In the genomic region with DNA sequence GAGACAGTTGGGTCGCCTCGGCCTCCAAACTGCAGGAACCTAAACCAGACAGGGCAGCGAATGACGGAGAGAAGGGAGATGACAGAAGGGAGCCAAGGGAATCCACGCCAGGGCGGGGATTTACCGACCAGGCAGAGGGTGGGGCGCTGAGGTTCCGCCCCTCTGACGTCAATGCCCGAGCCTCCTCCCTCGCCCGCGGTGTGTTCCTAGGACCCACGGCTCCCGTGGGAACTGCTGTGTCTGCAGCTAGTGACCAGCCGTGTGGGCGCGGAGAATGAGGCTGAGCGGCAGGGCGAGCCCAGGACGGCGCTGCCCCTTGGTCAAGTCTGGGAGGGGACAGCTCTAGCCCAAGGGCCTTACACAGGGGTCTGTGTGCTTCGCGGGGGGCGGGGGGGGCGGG, we compare ENCODE assay signal across 8 mouse cellular contexts. TPM values are rescaled to one million over a fixed set of nuclear protein-coding genes. Genes with fewer than 3 reads are reported as not detected.
DNase-seq lines count a peak whose midpoint lies in the region; ATAC-seq and TF ChIP-seq lines count a peak whose summit lies in the region.

No protein-coding gene starts in this region.

- H3K4me2 ChIP-seq in forebrain, embryonic 12.5 days, result peak overlapping the region; percentile 96
- peak overlapping the region; percentile 97 for H3K4me2 ChIP-seq in neural tube, embryonic 15.5 days

- ATAC-seq in forebrain, embryonic 12.5 days (ENCODE audit: low FRiP score), result peak; percentile 70
- ATAC-seq in neural tube, embryonic 15.5 days (ENCODE audit: low FRiP score), result 0 out of 2 replicates have a peak, but pooled peaks have one; percentile 38

- peak overlapping the region; percentile 30 for H3K9ac ChIP-seq in ES-Bruce4 (ENCODE audit: low read depth, poor library complexity, severe bottlenecking)
- peak overlapping the region; percentile 54 for H3K9ac ChIP-seq in forebrain, embryonic 12.5 days
- peak overlapping the region; percentile 56 for H3K9ac ChIP-seq in neural tube, embryonic 15.5 days (replicated peaks)

- H3K9me3 ChIP-seq in ES-Bruce4 (replicated peaks; ENCODE audit: control insufficient read depth, insufficient read depth, low read length, poor library complexity, severe bottlenecking), result peaks cover 5% of the 10 kb centered on the region
- H3K9me3 ChIP-seq in forebrain, embryonic 12.5 days, result peaks cover 6% of the 10 kb centered on the region; the same call in 1 of the 2 replicates
- H3K9me3 ChIP-seq in neural tube, embryonic 15.5 days (replicated peaks), result 0 out of 2 replicates have a peak, but pooled peaks cover 2% of the 10 kb centered on the region

- under 1% methylated on average over 27 of the region's 27 CpGs for WGBS in forebrain, embryonic 12.5 days
- WGBS in large intestine, adult 2 months, result 0% methylated on average over 27 of the region's 27 CpGs
- WGBS in lung, adult 2 months, result under 1% methylated on average over 27 of the region's 27 CpGs
- WGBS in neural tube, embryonic 15.5 days, result 0% methylated on average over 24 of the region's 27 CpGs

- TF ChIP-seq POLR2A in ES-Bruce4 (IDR thresholded peaks at IDR 0.05; ENCODE audit: insufficient read depth, low read length), result no peak
- no peak for TF ChIP-seq POLR2A in lung, adult 2 months (IDR thresholded peaks at IDR 0.05; ENCODE audit: borderline replicate concordance, extremely low read depth, low read depth, low read length)

- peak overlapping the region; percentile 88 for H3K4me3 ChIP-seq in ES-Bruce4 (ENCODE audit: low read depth, low read length)
- peak overlapping the region; percentile 52 for H3K4me3 ChIP-seq in forebrain, embryonic 12.5 days (replicated peaks)
- H3K4me3 ChIP-seq in lung, adult 2 months (replicated peaks; ENCODE audit: extremely low read depth, low read depth, low read length), result peak overlapping the region; percentile 72
- peak overlapping the region; percentile 48 for H3K4me3 ChIP-seq in neural tube, embryonic 15.5 days (replicated peaks)

- H3K27ac ChIP-seq in ES-Bruce4 (ENCODE audit: insufficient read depth, low read length), result no peak overlapping the region
- no peak overlapping the region for H3K27ac ChIP-seq in forebrain, embryonic 12.5 days
- no peak overlapping the region for H3K27ac ChIP-seq in neural tube, embryonic 15.5 days (replicated peaks)

- H3K36me3 ChIP-seq in ES-Bruce4 (ENCODE audit: control insufficient read depth, insufficient read depth, low read length, poor library complexity, severe bottlenecking), result no peaks in the 10 kb centered on the region
- H3K36me3 ChIP-seq in forebrain, embryonic 12.5 days (replicated peaks), result no peaks in the 10 kb centered on the region
- no peaks in the 10 kb centered on the region for H3K36me3 ChIP-seq in neural tube, embryonic 15.5 days

- H3K4me1 ChIP-seq in ES-Bruce4 (ENCODE audit: control insufficient read depth, insufficient read depth, low read length), result peaks cover 5% of the 10 kb centered on the region
- peaks cover 15% of the 10 kb centered on the region for H3K4me1 ChIP-seq in forebrain, embryonic 12.5 days
- peaks cover 6% of the 10 kb centered on the region for H3K4me1 ChIP-seq in lung, adult 2 months (ENCODE audit: control insufficient read depth, insufficient read depth, low read length)
- H3K4me1 ChIP-seq in neural tube, embryonic 15.5 days, result peaks cover 15% of the 10 kb centered on the region

- peak; percentile 66 for DNase-seq in c-Kit-positive CD71-positive TER-119-negative erythroid progenitor cells, embryonic 14.5 days (ENCODE audit: low read depth)
- peak; percentile 88 for DNase-seq in heart, postnatal 14 days
- peak; percentile 75 for DNase-seq in large intestine, adult 2 months (ENCODE audit: low read depth, low spot score)
- DNase-seq in lung, adult 2 months, result peak; percentile 81
- DNase-seq in thymus, postnatal 0 days (ENCODE audit: low spot score), result peak; percentile 58

- no peak for TF ChIP-seq CTCF in ES-Bruce4 (IDR thresholded peaks at IDR 0.05; ENCODE audit: low read depth, low read length)
- no peak for TF ChIP-seq CTCF in lung, adult 2 months (IDR thresholded peaks at IDR 0.05; ENCODE audit: insufficient read depth, low read length)

- no peaks in the 10 kb centered on the region for H3K27me3 ChIP-seq in ES-Bruce4 (ENCODE audit: control insufficient read depth, insufficient read depth, low read length, poor library complexity, severe bottlenecking)
- peaks cover 22% of the 10 kb centered on the region for H3K27me3 ChIP-seq in forebrain, embryonic 12.5 days
- H3K27me3 ChIP-seq in neural tube, embryonic 15.5 days (replicated peaks), result peaks cover 12% of the 10 kb centered on the region

- intact Hi-C loops in heart, postnatal 14 days (cut with DNase I), result no loop called here

- TF ChIP-seq EP300 in ES-Bruce4 (IDR thresholded peaks at IDR 0.05; ENCODE audit: insufficient read depth, low read depth, low read length), result no peak

RNA-seq across cellular contexts. Expression of gene Tent5b, which starts 11.9 kb away (rescaled TPM):
- polyA plus RNA-seq in ES-Bruce4 (2011; ENCODE audit: insufficient read depth, insufficient read length, low read depth, missing spikeins), result 10.9 and 12.4 TPM in 2 replicates
- polyA plus RNA-seq in forebrain, embryonic 12.5 days (2016; fragmentation: Nextera tagmentation; extraction: Ambion mirVana), result 0.24 and 0.50 TPM in 2 replicates
- total RNA-seq in heart, postnatal 14 days (2021), result 1 to 10 TPM; 3.5 to 5.1 TPM
- polyA plus RNA-seq in large intestine, adult 2 months (2012; rRNA removed), result 5.1 and 5.2 TPM in 2 replicates
- 21.3 and 23.1 TPM in 2 replicates for polyA plus RNA-seq in lung, adult 2 months (2012; rRNA removed)
- polyA plus RNA-seq in neural tube, embryonic 15.5 days (2015; fragmentation: Nextera tagmentation; extraction: Ambion mirVana), result 0.26 and 0.57 TPM in 2 replicates
- polyA plus RNA-seq in thymus, postnatal 0 days (2015; fragmentation: Nextera tagmentation; extraction: Ambion mirVana), result 0.38 and 0.40 TPM in 2 replicates

RNA-seq across cellular contexts. Expression of gene Trnp1, which starts 30.3 kb away (rescaled TPM):
- 10.4 and 13.6 TPM in 2 replicates for polyA plus RNA-seq in ES-Bruce4 (2011; ENCODE audit: insufficient read depth, insufficient read length, low read depth, missing spikeins)
- 0.97 and 2.2 TPM in 2 replicates for polyA plus RNA-seq in forebrain, embryonic 12.5 days (2016; fragmentation: Nextera tagmentation; extraction: Ambion mirVana)
- total RNA-seq in heart, postnatal 14 days (2021), result 1 to 10 TPM; 1.6 to 3.1 TPM
- polyA plus RNA-seq in large intestine, adult 2 months (2012; rRNA removed), result 6.5 and 7.9 TPM in 2 replicates
- polyA plus RNA-seq in lung, adult 2 months (2012; rRNA removed), result 3.4 and 4.5 TPM in 2 replicates
- 10.6 and 14.3 TPM in 2 replicates for polyA plus RNA-seq in neural tube, embryonic 15.5 days (2015; fragmentation: Nextera tagmentation; extraction: Ambion mirVana)
- polyA plus RNA-seq in thymus, postnatal 0 days (2015; fragmentation: Nextera tagmentation; extraction: Ambion mirVana), result 1.2 and 1.4 TPM in 2 replicates

RNA-seq across cellular contexts. Expression of gene Kdf1, which starts 50.7 kb away (rescaled TPM):
- polyA plus RNA-seq in ES-Bruce4 (2011; ENCODE audit: insufficient read depth, insufficient read length, low read depth, missing spikeins), result 10.2 and 13.2 TPM in 2 replicates
- 1.4 and 1.7 TPM in 2 replicates for polyA plus RNA-seq in forebrain, embryonic 12.5 days (2016; fragmentation: Nextera tagmentation; extraction: Ambion mirVana)
- total RNA-seq in heart, postnatal 14 days (2021), result not detected
- polyA plus RNA-seq in large intestine, adult 2 months (2012; rRNA removed), result 38.0 and 38.5 TPM in 2 replicates
- 19.0 and 22.2 TPM in 2 replicates for polyA plus RNA-seq in lung, adult 2 months (2012; rRNA removed)
- polyA plus RNA-seq in neural tube, embryonic 15.5 days (2015; fragmentation: Nextera tagmentation; extraction: Ambion mirVana), result 0.27 and 7.0 TPM in 2 replicates
- polyA plus RNA-seq in thymus, postnatal 0 days (2015; fragmentation: Nextera tagmentation; extraction: Ambion mirVana), result 9.7 and 11.2 TPM in 2 replicates
